Mouse (Mus musculus) T-helper 2 cell (primary cell): ENCODE measurements around the gene Prdx3.

Experiments used
- in situ Hi-C: fragments of 300-600 bp; cut with MboI, MseI; formaldehyde crosslinking; loops from one replicate; pipeline ENCODE4 v1.15.1; 2025; ENCODE audit warnings: high pct_unique_total_duplicates

Gene Prdx3

DNA sequence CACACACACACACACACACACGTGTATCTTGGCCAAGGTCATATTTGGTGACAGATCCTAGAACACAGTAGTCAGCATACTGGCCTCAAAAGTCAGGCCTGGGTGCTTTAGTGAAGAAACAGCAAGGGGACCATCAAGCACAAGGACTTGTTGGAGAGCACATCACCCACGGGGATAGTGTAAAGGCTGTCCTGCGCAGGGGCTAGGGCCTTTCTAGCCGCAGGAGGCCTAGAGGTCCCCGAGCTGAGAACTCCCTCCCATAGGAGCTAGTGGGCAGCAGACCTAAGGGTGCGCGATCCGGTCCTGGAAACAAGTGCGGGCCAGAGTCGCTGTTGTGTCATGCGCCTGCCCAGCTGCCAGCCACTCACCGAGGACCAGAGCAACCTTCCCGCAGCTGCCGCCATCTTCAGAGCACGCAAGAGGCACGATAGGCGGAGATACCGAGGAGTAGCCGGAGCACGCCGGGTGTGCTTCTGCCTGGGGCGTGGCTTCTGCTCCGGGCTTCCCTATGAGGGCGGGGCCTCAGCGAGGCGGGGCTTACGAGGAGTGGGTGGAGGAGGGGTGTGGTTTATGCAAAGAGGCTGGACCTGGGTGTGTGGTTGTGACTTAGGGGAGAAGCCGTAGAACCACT lies at the start of gene Prdx3:
Gene Prdx3 (minus strand): TSS at position 493 of the 631 bp plus-strand sequence.
- in situ Hi-C loops: no loop called here

DNA sequence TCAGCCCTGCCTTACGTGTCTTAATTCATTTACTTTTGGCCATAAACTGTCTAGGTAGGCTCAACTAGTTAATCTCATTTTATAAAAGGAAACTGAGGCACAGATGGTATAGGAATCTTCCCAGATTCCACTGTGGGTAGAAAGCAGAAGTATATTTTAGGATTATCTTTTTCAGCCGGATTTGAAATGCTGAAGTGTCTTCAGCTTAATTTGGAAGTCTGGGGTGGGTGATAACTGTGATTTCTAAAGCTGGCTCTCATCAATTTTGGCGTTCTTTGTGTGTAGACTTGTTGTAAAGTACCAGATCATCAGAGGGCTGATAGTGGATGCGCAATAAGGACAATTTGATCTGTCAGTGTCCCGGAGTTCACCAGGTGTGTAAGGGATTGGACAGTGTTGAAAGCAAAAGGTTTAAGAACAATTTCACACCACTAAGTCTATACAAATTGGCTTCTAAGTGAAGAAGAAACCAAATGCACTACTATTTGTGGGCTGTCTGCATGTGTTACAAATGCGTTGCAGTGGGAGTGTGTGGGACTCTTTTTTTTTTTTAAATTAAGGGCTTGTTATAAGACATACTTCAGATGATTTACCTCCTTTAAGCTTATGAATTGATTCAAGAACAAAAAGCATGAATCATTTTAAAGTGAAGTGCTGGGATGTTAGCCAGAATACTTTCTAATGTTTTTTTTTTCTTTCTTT lies 42.7 kb upstream of the Prdx3 start:
- in situ Hi-C loops: no loop called here

DNA sequence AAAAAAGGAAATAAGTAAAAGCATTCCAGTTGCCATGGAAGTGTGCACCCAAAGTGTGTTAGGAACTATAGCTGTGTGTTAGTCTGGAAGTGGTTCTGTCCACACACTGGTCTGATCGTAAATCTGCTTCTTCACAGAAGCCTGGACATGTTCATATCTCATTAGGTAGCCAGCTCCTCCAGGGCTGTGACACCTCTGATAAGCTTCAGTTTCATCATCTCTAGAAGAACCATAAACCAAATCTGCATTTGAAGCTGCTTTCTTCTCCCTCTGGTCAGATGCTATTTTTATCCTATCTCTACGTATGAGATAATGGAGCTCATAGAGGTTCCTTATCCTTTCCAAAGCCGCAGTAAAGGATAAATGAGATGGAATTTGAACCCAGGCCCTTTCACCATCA lies 41.5 kb upstream of the Prdx3 start:
- in situ Hi-C loops: no loop called here

DNA sequence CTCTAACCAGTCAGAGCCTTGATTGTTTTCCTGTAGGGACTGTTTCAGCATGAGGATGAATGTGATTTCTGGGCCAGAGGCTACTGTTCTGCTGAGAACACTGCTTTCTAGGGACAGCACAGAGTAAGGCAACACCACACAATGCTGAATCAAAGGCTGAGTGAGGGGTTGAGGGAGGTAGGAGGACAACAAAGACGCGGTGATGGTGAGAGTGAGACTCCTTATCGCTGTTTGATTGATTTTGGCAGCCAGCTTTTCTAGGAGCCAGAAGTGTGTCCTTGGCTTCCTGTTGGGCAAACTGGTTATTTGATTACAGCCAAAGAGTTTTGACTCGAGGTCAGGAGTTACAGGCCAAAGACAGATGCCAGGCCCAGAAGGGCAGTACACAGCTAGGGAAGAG lies 40.9 kb upstream of the Prdx3 start:
- in situ Hi-C loops: no loop called here

DNA sequence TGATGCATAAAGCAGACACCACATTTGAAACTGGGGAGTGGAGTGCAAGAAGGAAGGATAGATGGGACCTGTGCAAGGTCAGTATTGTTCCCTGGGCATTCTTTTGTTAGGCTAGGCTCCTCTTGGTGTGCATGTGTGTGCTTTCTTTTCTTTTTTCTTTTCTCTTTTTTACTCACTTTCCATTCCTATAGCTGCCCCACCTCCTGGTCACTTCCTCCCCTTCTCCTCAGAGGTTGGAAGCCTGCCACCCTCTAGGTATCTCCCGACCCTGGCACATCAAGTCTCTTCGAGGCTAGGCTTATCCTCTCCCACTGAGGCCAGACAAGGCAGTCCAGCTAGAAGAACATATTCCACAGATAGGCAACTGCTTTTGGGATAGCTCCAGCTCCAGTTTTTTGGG lies 37.3 kb upstream of the Prdx3 start:
- in situ Hi-C loops: no loop called here

DNA sequence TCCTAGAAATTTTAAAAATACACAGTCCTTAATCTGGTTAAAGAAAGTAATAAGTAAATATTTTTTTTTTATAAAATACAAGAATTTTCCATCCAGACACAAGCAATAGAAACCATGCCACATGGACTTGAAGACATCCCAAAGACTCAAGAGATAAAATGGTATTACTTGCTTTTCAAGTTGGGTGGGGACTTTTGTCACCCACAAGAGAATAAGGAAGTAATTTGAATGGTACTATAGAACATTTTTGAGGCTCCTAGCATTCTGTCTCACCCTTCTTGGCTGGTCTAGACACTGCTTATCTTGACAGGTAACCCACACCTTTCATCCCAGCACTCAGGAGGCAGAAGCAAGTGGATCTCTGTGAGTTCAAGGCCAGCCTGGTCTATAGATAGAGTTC lies 35.9 kb upstream of the Prdx3 start:
- in situ Hi-C loops: no loop called here

DNA sequence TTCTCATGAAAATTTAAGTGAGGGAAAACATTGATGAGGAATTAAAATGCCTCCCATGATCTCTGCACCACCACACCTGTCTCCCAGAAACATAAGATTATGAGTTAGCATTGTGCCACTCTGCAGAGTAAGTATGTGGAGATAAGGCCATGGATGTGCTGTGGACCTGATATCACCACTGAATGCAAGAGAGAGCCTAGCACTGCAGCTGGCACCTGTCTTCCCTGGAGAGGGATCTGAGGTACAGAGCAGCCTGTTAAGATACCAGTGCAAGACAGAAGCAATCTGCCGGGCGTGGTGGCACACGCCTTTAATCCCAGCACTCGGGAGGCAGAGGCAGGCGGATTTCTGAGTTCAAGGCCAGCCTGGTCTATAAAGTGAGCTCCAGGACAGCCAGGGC lies 31.1 kb upstream of the Prdx3 start:
- in situ Hi-C loops: no loop called here

DNA sequence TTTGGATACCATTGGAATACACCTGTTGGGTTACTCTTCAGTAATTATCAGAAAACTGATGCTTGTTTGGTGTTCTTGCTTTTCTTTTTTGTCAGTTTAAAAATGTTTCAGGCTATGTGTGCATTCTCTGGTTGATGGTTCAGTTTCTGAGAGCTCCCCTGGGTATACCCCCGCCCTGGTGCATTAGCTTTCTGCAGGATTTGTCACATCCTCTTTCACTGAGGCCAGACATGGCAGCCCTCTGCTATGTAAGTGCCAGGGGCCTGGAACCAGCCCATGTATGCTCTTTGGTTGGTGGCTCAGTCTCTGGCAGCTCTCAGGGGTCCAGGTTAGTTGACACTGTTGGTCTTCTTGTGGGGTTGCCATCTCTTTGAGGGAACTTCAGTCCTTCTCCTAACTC lies 29.6 kb upstream of the Prdx3 start:
- in situ Hi-C loops: loop anchor here (5.0 kb wide), 1 partner anchor 33 kb away; no protein-coding TSS in a partner anchor

DNA sequence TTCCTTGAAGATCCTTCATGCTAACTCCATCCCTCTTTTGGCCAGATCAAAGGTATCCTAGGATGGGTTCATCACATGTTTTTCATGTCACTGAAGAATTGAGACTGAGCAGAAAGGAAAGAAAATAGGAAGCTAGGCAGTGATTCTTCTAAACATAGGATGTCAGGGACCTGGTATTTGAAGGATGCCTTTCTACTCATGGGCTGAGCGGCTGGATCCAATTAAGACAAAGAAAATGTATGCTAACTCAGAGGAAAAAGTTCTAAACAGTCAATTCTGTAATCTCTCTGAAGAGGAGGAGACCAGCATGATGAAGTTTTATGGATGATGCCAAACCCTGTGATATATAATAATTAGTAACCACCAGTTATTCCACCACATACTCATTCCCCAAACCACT lies 28.8 kb upstream of the Prdx3 start:
- in situ Hi-C loops: loop anchor here (5.0 kb wide), 1 partner anchor 34 kb away; no protein-coding TSS in a partner anchor

DNA sequence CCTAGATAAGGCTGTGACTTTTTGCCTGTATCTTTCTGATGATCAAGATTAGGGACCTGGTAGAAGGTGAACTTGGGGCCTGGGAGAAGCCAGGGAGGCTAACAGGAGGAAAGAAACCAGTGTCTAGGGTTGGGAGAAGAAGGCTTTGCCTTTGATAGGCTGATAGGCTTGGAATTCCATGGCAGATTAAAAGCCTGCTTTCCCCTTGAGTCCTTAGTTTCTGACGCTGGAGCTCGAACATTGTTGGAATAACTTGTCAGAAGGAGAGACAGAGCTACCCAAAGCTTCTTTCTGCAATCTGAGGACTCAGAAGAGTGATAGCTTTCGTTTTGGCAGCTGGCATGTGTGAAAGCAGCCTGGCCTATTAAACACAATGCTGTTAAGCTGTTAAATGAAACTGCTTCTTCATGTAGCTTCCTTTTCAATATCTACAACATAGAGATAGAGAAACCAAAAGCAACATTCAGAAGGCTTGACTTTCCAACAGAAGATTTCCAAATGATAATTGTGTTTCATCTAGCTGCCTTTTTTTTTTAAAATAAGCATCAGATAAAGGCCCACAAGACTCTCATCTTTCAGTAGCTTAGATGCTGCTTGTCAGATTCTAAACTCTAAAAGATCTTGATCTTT lies 21.0 kb upstream of the Prdx3 start:
- in situ Hi-C loops: no loop called here

DNA sequence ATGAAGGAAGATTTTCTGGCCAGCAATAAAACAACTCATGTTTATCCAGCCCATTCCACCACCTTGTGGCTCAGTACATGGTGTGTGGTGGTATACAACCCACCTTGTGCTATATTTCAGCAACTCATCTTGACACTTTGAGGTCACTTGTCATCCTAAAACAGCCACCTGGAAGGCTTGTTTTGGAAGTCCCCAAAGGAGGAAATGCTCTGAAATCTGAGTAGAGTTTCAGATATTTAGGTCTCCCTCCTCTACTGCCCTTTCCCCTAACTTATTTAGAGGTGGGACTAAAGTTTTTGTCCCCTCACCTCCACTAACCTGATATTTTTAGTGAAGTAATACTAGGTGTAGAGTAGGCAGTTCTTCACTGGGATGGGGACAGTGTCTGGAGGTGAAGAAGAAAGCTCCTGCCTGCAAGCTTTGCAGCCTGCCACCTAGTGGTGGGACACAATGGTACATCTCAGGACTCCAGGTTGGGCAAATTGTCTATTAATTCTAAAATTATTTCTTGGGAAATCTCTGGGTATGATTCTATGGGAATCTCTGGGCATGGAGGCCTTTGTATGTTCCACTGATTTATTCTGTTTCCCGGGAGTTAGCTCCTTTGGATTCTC lies 17.7 kb upstream of the Prdx3 start:
- in situ Hi-C loops: no loop called here

DNA sequence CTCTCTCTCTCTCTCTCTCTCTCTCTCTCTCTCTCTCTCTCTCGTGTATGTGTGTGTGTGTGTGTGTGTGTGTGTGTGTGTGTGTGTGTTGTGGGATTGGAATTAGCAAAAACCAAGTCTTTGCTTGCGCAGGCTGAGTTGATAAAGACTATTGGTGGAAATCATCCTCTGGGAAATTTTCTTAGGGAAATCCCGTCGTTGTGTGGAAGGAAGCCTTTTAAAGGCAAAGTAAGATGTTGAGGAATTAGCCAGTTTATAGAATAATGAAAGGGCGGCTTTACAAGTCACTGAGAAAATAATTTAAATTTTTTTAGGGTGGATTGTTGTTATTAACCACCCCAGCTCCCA lies 16.7 kb upstream of the Prdx3 start:
- in situ Hi-C loops: no loop called here

DNA sequence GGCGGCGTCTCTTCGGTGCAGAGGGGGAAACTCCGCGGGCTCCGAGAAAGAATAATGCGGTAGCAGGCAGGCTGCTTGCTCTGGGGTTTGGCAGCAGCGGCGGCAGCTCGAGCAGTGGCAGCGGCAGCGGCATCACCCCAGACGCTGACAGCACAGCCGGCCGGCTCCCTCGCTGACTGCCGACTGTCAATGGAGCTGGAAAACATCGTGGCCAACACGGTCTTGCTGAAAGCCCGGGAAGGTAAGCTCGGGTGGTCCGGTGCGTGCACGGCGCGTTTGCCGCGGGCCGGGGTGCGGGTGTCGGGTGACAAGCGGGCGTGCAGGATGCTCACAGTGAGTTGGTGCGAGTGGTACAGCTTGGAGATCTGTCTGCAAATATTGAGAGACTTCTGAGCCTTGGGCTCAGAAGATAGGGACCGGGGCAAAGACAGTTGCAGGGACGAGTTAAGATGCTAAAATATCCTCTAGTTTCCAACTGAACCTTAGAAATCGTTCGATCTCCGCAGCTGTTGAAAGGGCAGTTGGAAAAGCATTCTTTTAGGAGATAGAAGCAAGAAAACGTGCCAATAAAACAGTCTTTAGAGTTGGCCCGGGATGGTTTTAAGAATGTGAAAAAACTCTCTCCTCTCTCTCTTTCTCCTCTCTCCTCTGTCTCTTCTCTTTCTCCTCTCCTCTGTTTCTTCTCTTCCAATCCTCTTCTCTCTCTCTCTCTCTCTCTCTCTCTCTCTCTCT lies 16.2 kb upstream of the Prdx3 start:
- in situ Hi-C loops: no loop called here

DNA sequence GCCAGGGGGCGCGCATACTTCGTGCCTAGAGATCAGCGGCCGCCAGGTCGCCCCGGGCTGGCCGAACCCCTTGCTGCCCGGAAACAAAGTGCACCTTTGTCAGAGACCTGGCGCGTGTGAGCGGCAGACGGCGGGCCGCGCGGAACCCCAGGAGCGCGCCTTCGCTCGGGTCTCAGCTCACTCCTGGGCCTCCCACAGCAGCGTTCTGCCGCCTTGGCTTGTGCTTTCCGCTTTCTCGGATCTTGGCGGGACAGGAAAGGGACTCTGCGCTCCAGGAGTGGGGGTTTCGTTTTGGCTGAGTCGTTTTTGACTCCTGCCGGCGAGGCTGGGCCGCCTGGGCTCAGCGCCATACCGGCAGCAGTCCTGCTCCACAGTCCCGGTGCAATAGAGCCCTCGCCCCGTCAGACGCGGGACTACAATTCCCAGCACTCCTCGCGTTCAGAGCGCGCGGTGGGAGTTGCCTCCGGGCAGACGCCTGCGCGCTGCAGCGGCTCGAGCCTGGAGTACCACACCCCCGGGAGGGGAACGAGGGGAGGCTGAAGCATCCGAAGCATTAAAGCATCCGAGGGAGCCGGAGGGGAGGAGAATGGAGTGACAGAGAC lies 15.5 kb upstream of the Prdx3 start, which contains the start of gene Grk5:
Gene Grk5 (plus strand): TSS at position 36 of the 602 bp plus-strand sequence.
- in situ Hi-C loops: loop anchor here (5.0 kb wide), 1 partner anchor 192 kb away; no protein-coding TSS in a partner anchor

DNA sequence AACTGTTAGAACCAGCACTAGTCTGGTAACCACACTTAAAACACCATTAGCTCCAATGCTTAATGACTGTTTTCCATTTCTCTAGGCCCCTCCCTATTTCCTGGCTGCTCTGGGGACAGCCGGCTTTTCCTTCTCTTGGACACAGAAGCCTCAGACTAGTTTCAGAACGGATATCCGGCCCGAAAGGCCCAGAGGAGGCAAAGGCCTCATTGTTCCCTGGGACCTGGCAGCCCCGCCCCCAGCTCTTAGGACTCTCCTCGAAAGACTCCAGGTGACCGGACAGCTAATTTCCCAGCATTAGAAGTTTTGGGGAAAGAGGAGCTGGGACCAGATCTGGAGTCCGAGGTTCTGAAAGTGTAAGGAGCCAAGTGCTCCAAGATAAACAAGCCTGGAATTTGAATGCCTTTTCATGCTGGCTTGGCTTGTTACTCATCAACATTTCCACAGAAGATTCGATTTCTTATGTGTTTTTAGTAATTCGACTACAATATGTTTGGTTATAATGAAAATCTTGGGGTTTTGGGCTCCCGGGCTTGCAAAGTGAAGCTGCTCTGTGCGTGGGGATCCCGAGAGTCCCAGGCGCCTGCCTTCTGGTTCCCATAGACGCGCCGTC lies 14.9 kb upstream of the Prdx3 start:
- in situ Hi-C loops: loop anchor here (5.0 kb wide), 1 partner anchor 193 kb away; no protein-coding TSS in a partner anchor

DNA sequence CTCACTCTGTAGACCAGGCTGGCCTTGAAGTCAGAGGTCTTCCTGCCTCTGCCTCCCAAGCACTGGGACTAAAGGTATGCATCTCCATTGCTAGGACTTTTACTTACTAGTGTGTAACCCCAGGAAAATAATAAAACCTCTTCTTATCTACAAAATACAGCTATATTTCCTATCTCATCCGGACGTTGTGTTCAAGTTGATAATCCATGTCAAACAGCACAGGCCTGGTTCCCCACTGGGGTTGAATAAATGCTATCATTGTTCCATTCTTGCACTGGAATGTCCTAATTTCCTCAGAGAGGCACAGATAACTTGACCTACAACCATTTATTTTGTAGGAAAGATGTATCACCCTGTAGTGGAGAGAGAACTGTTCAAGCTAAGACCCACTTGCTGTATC lies 13.3 kb upstream of the Prdx3 start:
- in situ Hi-C loops: loop anchor here (5.0 kb wide), 1 partner anchor 195 kb away; no protein-coding TSS in a partner anchor

DNA sequence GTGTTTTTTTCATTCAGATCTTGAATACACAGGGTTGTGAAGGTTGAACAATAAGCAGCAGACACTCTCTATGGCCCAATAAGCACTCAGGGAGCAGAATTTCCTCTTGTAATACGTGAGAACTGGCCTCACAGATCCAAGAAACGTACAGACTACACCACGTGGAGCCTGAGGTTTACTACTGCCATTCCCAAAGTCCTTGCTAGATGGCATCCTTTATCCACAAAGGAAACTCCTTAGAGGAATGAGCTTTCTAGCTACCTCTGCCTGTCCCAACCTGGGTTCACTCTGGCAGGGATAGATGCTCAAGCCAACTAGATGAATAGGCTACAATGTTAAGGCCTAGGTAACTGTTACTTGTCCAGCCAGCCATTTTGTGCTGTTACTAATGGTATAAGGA lies 8.8 kb upstream of the Prdx3 start:
- in situ Hi-C loops: no loop called here

DNA sequence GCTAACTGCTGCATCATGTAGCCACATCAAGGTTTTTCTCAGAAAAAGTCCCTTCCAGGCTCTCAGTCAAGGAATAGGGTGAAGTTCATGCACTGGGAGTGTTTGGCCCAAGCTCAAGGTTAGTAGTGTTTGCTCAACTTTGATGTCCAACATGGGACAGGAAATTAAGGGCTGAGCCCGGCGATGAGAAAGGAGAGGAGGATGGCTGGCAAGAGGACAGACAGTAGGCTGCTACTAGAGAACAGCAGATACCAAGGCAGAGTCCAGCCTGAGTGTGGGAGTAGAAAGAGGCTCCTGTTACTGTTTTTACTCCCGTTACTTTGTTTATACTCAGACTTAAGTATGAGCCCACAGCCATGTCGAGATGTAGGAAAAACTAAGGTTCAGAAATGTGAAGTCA lies 855 bp downstream of the Prdx3 start:
- in situ Hi-C loops: no loop called here

DNA sequence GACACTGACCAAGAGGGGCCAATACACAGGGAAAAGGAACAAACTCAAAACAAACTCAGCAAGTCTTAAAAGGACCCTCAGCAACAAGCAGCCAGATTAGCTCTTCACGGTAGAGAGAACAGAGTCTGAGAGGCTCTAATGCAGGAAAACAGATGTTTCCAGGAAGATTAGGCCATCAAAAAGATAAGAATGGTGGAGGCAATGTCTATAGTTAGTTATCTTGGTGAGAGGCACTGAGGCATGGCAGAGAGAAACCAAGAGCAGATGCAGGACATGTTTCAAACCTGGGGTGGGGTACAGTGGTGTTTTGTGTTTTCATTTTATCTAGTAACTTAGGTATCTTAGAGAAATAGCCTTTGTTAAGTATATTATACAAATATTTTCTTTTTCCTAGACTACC lies 2.1 kb downstream of the Prdx3 start:
- in situ Hi-C loops: no loop called here

DNA sequence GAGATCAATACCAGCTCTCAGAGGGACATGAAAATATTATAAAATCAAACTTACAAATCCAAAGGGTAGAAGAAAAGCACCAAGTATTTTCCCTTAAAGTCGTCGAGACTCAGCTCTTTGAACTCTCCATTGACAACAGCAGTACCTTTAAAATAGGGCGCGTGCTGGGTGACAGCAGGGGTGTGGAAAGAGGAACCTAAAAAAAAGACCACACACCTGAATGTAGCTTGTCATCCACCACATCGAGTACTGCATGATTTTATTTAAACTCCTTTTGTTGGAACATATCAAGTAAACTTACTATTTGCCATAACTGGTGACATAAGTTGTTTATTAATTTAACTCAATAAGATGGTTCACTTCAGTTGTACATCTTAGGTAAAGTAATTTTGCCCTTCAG lies 3.0 kb downstream of the Prdx3 start:
- in situ Hi-C loops: no loop called here

DNA sequence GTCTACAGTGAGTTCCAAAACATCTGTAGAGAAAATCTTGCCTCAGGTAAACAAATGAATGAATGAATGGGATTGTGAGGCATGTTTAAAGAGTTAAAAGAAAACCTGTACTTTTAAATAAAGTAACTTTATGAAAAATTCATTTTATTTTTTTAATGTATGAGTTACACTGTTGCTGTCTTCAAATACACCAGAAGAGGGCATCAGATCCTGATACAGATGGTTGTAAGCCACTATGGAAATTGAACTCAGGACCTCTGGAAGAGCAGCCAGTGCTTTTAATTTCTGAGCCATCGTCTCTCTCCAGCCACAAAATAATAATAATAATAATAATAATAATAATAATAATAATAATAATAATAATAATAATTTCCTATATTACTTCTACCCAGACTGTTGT lies 3.9 kb downstream of the Prdx3 start:
- in situ Hi-C loops: no loop called here
